Mouse (Mus musculus) adrenal gland, postnatal 25 days (tissue): ENCODE measurements around the gene Tanc1. TPM values are rescaled to one million over a fixed set of nuclear protein-coding genes. Genes with fewer than 3 reads are reported as not detected.
A peak's percentile ranks its signal among the peaks of the same experiment; 100 is the strongest.
"Not testable (repeated sequence)": the region's sequence is repeated elsewhere in the genome, so short reads cannot be mapped to it uniquely, and the experiment has no call there.

Experiments used
- DNase-seq: peaks from one replicate; pipeline ENCODE4 v3.0.0; 2021; ENCODE audit warnings: mixed read lengths
- total RNA-seq: library from RNA; stranded (reverse); gene quantifications from 2 replicates; pipeline ENCODE4 v1.2.3, GENCODE M21; 2021

The Tanc1 gene
- total RNA-seq, 1 experiment from 2014 or later: 20.6 TPM

DNA sequence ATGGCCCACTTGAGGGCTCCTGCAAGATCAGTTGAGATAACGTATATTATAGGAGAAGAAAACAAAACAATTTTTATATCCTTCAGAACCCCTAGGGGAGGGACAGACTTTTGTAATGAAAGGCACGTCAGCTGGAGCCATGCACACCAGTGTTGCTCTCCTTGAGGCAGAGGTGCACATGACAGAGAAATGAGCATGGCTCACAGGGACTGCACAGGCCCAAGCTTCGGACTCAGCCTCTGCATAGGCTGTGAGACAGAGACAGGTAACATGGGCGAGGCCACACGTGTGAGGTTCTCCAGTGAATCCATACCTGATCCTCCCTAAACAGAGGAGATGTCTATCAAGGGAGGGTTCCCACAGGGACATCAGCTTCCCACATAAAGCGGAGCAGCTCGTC is 217.9 kb downstream of the Tanc1 start:
- no peak for DNase-seq

DNA sequence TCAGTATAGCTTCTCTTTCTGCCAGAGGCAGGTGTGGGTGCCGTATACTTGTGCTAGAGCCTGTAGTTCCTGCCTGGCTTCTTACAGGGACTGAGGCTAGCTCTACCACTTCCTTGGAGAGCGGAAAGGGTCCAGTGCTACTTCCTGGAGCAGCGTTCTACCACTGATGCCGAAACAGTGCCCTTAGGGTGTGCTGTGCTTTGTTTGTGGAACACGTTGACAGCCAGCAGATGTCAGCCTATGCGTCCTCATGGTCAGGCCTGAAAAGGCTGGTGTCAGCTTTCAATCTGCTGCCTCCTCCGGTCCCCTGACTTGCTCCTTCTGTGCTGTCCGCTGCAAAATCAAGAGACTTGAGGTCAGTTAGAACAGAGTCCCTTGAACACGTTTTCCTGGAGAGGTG is 218.3 kb downstream of the Tanc1 start:
- no peak for DNase-seq

DNA sequence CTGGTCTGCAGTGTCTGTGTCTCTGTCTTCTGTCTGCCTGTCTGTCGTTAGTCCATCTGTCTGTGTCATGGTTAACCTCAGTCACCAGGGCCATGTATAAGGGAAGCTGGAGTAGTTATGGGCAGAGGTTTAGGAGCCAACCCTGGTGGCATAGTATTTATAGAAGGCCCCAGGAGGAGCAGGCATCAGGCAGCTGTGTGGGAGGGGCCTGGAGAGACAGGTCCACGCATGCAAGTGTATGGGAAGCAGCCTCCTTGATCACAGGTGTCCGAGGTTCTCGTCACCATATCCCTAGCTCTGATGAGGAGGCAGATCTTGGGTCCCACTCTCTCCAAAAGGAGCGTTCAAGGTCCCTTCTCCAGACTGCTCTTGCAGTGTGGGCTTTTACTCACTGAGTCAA is 219.1 kb downstream of the Tanc1 start:
- no peak for DNase-seq

DNA sequence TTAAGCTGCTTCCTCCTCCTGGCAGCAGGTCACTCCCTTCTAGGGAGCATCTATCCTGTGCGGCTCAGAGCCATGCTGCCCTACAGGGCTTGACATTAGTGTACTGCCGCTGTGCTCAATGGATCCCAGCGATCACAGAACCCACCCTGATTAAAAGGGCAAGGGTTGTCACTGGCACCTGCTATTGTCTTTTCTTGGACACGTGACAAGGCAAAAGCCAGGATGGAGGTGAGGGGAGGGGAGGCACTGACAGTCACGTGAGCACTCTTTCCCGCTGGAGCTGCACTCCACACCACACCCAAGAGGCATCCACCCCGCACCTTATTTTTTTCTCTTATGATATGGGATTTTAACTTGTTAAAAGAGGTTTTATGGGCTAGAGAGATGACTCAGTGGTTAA is 220.0 kb downstream of the Tanc1 start:
- no peak for DNase-seq

DNA sequence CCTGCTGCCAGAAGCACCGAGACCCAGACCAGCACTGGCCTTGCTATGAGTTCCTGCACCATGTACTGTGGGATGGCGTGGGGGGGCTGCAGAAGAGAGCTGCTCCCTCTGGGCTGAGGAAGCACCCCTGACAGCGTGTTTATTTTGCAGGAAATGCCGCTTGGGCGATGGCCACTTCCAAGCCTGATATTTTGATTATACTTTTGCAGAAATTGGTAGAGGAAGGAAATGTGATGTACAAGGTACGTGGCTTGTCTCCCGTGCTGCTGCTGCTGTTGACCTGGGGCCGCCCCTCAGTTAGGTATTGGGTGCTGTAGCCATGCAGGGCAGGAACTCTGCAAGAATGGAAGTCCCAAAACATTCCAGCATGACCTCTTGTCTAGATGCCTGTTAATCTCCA is 227.0 kb downstream of the Tanc1 start:
- DNase-seq: peak; percentile 17

DNA sequence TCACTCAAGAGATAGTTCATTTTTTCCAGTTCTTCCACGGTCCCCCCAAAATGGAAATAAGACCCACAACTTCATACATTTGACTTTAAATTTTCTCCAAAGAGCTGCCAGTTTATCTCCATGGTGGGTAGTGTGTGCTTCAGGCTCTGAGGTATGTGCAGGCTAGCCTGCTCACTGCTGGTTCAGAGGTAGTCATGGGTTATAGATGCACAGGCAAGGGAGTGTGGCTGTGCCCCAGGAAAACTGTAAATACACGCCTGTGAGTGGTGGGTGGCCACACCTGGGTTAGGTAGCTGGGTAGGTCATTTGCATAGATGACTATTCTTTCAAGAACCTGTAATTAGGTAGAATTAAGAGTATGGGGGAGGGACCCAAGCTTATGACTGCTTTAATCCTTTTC is 227.9 kb downstream of the Tanc1 start:
- DNase-seq: no peak

DNA sequence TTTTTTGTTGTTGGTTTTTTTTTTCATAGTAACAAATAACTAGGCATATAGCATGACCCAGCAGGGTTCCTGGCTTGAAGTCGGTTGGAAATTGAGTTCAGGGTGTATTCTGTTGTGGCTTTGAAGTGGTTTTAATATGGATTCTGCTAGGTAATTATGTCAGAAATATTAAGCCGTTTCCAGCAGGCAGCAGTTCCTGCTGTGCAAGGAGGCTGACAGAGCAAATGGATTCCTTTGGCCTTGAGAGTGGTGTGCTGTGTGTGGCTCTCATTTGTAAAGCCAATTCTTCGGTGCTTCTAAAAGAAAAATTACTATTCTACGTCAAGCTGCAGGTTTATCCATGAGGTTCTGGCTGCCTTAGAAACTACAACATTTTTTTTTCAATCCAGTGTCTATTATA is 228.3 kb downstream of the Tanc1 start:
- DNase-seq: no peak

DNA sequence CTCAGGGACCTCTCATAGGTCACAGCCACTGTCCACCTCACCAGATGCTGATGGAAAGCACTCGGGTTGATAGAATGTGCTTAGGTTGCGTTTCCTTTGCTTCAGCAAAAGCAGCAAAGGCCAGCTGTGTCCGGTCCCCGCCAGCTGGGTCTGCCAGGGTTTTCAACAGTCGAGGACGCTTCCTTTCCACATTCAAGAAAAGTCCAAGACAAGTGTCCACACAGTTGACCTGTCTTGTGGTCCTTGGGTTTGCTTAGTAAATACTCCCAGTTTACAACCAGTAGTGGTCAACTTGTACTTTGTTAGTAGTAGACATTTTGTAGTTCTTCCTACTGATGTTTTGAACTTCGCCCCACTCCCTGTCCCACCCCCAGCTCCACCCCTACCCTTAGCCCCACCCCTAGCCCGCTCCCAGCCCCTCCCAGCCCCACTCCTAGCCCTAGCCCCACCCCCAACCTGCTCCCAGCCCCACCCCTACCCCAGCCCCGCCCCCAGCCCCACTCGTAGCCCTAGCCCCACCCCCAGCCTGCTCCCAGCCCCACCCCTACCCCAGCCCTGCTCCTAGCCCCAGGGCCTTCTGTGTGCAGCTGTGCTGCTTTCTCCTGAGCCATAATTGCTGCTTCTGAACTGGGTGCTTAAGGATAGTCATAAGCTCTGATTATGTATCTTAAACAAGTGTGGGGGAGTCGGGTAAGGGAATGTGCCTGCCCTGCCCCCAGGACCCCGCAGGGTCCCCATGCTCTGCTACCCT is 229.5 kb downstream of the Tanc1 start:
- no peak for DNase-seq

DNA sequence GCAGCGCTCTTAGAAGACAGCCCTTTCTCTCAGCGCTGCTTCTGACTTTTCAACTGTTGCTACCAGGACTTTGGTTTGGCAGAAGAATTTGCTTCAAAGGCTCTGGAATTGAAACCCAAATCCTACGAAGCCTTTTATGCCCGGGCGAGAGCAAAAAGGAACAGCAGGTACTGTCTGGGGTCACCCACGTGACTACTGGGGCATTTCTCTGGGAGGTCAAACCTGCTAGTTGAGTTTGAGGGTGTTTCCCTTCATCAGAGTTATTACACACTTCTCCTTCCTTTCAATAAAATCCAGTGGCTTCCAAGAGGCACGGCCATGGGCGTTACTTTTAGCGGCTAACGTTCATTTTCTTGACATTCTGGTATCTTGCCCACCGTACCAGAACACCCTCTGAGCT is 230.1 kb downstream of the Tanc1 start:
- DNase-seq: no peak

DNA sequence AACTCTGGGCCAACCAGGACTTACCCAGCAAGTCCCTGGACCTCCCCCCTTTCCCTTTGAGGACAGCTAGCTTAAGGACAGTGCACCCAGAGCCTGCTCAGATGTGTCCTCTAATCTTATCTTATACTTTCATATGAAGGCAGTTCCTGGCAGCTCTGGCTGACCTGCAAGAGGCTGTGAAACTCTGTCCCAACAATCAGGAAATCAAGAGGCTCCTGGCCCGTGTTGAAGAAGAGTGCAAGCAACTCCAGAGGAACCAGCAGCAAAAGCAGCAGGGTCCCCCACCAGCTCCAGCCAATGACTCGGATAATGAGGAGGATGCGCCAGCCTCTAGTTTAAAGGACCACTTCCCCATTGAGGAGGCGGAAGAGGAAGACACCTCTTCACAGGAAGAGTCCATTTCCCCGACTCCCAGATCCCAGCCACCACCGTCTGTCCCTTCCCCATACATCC is 230.7 kb downstream of the Tanc1 start:
- DNase-seq: no peak

DNA sequence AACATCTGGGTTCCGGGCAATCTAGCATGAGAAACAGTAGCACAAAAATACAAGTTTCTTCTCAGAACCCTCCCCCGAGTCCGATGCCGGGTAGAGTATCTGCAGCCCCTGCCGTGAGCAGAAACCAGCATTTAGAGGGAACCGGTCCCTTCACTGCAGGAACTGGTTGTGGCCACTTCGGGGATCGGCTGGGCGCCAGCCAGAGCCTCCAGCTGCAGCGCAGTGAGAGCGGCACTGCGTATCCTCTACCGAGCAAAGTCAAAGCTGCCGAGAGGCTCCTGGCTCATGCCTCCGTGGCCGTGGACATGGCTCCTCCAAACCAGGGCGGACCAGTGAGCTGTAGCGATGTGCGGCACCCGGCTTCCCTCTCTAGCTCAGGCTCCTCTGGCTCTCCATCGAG is 231.3 kb downstream of the Tanc1 start:
- DNase-seq: no peak

DNA sequence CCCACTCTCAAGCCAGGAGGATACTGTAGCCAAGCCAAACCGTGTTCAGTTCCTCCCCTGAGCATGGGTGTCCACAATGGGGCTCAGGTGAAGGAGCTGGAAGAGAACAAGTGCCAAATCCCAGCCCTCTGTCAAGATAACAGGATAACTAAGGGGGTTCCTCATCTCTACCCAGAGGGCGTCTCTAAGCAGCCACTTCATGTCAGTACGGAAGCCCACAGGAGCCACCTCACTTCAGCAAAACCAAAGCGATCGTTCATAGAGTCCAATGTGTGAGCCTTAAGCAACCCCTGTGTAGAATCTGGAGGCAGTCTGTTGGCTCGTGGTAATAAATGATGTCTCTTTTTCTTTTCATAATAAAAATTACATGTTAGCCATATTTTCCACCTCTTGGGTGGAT is 232.0 kb downstream of the Tanc1 start:
- no peak for DNase-seq

DNA sequence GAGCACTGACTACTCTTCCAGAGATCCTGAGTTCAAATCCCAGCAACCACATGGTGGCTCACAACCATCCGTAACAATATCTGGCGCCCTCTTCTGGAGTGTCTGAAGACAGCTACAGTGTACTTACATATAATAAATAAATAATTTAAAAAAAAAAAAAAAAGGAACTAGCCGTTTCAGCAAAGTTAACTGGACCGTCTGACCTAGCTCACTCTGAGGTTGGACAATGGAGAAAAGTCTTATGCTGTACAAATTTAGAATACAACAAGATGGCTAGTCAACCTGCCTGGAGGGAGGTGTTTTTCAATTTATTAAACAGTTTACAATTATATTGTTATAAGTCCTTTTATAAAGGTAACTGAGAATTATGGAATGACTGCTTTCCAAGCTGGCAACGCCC is 240.0 kb downstream of the Tanc1 start:
- not testable (repeated sequence) for DNase-seq

DNA sequence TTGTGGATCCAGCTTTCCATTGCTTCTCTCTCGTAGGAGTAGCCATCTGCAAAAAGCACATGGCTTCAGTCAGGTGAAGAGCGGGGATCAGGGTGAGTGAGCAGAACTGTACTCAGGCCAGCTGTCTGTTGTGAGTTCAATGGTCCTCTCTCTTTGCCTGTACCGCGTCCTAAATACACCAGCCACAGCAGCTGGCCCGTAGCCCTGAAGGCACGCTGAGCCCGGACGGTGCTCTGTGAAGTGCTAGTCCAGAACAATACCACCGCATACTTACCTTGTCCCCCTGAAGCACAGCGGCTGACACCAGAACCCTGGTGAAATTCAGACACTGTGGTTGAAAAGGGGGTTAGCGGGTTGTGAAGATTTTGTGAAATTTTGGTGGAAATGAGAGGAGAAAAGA is 241.1 kb downstream of the Tanc1 start:
- DNase-seq: no peak

DNA sequence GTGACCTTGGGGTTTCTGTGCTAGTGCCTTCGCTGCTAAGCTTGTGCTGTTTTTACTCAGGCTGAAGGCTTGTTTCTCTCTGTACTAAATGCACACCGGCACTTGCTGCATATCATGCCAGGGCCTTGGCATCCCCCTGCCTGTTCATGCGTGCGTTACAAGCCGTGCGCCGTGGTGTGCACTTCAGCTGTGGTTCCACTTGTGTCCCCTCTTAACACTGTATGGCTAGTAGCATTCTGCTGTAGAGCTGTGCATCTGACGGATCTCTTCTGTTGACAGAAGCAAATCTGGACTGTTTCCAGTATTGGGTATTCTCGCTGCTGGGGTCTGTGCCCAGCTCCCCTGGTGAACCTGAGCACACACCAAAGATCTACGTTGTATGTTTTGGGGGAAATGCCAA is 241.7 kb downstream of the Tanc1 start:
- no peak for DNase-seq

DNA sequence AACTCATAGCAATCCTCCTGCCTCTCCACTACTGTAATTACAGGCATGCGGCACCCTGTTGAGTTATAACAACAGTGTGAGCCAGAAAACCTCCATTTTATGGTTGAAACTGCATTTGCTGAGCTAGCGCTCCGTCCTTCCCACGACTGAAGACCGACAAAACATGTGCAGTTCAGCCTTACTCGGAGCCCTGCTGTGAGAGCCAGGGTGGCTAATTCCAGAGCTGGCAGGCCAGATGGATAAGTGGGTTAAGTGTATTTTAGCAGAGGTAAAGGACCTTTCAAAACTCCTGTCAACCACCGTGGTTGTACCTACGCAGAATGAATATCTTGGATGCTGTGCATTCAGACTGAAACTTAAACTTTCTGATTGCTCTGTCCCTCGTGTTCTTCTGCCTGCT is 242.5 kb downstream of the Tanc1 start:
- DNase-seq: no peak

DNA sequence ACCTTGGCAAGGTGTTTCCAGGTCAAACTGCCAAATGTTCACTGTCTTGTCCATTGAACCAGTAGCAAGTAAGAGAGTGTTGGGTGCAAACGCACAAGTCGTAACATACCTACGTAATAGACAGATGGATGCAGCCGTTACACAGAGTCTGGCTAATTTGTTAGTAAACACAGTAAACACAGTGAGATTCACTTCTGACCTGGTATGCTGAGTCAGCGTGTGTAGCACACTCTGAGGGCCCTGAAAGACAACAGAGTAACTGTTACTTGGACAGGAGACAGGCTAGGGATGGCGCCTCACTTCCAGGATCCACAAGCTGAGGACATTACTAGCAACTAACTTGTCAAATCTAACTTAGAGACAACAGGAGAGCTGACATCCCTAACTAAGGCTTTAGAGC is 250.8 kb downstream of the Tanc1 start:
- no peak for DNase-seq

DNA sequence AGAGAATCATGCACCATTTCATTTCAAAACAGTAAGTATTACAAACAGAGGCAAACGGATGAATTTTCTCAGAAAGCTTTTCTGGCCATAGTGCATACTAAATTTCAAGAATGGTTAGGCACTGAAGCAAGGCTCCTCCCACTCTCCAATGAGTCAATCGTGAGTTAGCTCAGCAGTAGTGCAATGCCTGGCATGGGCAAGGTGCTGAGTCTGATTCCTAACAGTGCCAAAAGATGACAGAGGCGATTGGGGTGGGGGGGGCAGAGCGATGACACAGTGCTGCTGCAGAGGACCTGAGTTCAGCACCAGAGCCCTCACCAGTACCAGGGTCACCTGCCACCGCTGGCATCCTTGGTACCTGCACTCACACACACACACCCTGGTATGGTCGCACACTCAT is 258.7 kb downstream of the Tanc1 start:
- peak; percentile 19 for DNase-seq

DNA sequence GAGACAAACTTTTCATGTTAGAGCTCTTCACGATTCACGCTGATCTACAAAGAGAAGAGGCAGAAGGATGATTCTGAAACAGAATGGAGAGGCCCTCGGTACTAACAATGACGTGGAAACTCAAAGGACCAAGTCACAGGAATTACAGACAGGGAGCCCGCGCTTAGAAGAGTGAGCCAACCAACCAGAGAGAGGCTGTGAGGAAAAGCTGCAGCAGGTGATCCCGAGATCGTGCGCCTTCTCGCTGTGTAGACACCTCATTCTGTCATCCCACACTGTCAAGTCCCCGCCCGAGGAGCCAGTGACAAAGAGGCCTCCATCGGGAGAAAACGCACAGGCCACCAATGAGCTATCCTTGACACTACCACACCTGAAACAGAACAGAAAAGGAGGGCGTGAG is 264.6 kb downstream of the Tanc1 start:
- no peak for DNase-seq

DNA sequence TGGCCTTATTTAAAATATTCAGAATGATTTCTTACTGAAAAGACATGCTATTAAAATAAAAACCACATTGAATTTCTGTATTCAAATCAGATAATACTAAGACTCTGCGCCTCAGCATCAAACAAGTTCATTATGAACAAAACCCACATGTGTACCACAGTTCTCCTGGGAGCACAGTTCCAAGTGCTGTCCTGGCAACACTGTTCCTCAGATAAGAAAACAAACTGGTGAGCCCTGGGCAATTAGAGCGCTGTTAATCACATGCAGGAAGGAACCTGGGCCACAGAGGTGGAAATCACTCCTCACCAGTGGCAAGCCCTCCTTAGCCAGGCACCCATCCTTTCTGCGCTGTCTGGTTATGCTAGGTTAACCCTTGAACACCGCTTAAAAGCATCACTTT is 265.5 kb downstream of the Tanc1 start:
- DNase-seq: no peak

DNA sequence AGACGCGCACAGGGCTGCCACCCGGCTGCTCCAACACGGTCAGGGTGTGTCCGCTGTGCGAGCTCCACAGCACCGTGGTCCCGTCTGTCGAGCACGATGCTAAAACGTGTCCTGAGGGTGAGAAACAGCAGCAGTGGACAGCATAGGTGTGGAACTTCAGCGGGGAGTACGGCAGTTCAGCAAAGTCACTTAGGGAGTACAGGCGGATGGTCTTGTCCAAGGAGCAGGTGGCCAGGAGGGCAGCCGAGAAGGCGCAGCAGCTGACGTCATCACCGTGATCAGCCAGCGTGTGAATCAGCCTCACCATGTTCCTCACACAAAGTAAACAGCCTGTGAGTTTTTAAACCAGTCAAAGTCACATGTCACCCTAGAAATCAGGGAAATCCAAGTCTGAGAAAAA is 266.4 kb downstream of the Tanc1 start:
- no peak for DNase-seq

DNA sequence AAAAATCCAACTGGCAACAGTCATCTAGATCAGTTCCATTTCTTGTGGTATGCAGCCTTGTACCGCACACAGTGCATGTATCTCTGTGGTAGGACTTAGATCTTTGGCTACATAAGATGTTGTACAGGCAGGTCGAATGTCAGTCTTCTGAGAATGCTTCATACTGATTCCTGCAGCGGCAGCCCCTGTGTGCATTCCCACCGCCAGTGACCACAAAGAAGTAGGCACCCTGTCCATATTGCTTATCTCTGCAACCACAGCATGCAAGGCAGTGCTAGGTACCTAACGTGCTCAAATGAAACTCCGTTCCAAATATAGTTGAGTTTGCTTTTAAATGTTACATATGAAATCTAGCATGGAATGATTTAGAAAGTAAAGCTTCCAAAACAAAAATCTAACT is 269.6 kb downstream of the Tanc1 start:
- DNase-seq: no peak

DNA sequence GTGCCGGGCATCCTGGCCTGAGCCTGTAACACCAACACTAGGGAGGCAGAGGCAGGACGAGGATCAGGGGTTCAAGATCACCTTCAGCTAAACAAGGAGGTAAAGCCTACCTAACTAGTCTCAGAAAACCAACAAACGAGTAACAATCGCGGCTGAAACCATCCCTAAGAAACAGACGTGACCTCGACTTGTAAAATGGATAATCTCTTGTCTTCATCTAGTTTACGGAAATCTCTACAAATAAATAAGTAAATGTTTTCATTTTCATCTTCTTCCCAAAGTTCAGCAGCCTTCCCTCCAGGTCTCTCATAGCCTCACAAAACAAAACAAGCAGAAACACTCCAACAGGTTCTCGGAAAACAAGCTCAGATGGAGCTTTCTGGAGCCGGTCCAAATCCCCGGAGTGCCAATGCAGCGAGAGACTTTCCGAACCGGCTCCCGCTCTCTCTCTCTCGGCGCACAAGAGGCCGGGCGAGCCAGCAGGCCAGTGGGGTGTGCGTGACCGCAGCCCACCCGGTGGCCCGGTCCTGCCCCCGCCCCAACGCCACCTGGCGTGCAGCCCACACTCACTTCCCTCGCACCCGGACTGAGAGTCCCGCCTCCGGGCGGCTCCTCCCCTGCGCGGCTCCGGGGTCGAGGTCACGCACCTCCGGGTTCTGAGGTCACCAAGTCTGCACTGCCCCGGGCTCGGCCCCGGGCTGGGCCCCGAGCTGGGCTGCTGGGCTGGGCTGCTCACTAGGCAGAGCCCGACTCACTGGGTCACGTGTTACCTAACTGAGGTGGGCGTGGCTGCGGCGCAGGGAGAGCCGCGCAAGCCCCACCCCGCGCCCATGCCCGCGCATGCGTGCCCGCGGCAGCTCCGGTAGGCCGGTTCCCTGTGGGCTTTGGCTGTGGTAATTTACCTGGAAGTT is 270.2 kb downstream of the Tanc1 start, which contains the start of gene Wdsub1:
Gene Wdsub1, minus strand, starts transcription at position 761 of the 911 bp plus-strand sequence.
- peak; percentile 94 for DNase-seq
